In genomic region chr19:10602787-10603186, GRCm38 (mm10) we compare ENCODE assay signal across 8 mouse cellular contexts. TPM values are rescaled to one million over a fixed set of nuclear protein-coding genes. Genes with fewer than 3 reads are reported as not detected.
DNase-seq lines count a peak whose midpoint lies in the region; ATAC-seq lines count a peak whose summit lies in the region.

No protein-coding gene starts in this region.

- no peaks in the 10 kb centered on the region for H3K9me3 ChIP-seq in embryonic facial prominence, embryonic 14.5 days (ENCODE audit: control insufficient read depth, low read length)
- no peaks in the 10 kb centered on the region for H3K9me3 ChIP-seq in kidney, embryonic 14.5 days (ENCODE audit: control insufficient read depth, low read length)
- H3K9me3 ChIP-seq in limb, embryonic 15.5 days: no peaks in the 10 kb centered on the region

- peak; percentile 99 for DNase-seq in 3T3-L1 (ENCODE audit: low read depth, low spot score)
- peak; percentile 70 to 84 for DNase-seq in adrenal gland, postnatal 4 days (ENCODE audit: low spot score in 2 of 2)
- peak; percentile 96 for DNase-seq in embryonic facial prominence, embryonic 14.5 days (ENCODE audit: low spot score)
- DNase-seq in heart, adult 9 months (ENCODE audit: low spot score in 2 of 2): peak; percentile 84 to 86
- DNase-seq in monocyte, adult 2 months (ENCODE audit: low read depth in 1 of 2, low spot score in 2 of 2): peak; percentile 50 to 73
- peak; percentile 85 to 87 for DNase-seq in spleen, postnatal 36 days (ENCODE audit: low spot score in 2 of 2)

- peak overlapping the region; percentile 61 for H3K9ac ChIP-seq in embryonic facial prominence, embryonic 14.5 days (ENCODE audit: low read depth, low read length)
- H3K9ac ChIP-seq in kidney, embryonic 14.5 days (ENCODE audit: low read depth, low read length): peak overlapping the region; percentile 63
- peak overlapping the region; percentile 55 for H3K9ac ChIP-seq in limb, embryonic 15.5 days

- H3K27me3 ChIP-seq in embryonic facial prominence, embryonic 14.5 days (replicated peaks; ENCODE audit: control insufficient read depth, insufficient read depth, low read length): no peaks in the 10 kb centered on the region
- H3K27me3 ChIP-seq in kidney, embryonic 14.5 days (ENCODE audit: control insufficient read depth, insufficient read depth, low read length): no peaks in the 10 kb centered on the region
- H3K27me3 ChIP-seq in limb, embryonic 15.5 days: no peaks in the 10 kb centered on the region

- peak overlapping the region; percentile 91 for H3K27ac ChIP-seq in embryonic facial prominence, embryonic 14.5 days (replicated peaks; ENCODE audit: low read depth, low read length)
- H3K27ac ChIP-seq in kidney, embryonic 14.5 days (ENCODE audit: low read depth, low read length): peak overlapping the region; percentile 92
- H3K27ac ChIP-seq in limb, embryonic 15.5 days: peak overlapping the region; percentile 88

- peaks cover 14% of the 10 kb centered on the region for H3K4me1 ChIP-seq in embryonic facial prominence, embryonic 14.5 days (ENCODE audit: control insufficient read depth, insufficient read depth, low read length)
- peaks cover 26% of the 10 kb centered on the region; the same call in 1 of the 2 replicates for H3K4me1 ChIP-seq in kidney, embryonic 14.5 days (ENCODE audit: control insufficient read depth, insufficient read depth, low read length)
- H3K4me1 ChIP-seq in limb, embryonic 15.5 days: peaks cover 38% of the 10 kb centered on the region

- peak overlapping the region; percentile 32 for H3K4me3 ChIP-seq in embryonic facial prominence, embryonic 14.5 days (ENCODE audit: low read depth, low read length)
- H3K4me3 ChIP-seq in kidney, embryonic 14.5 days (ENCODE audit: low read length): peak overlapping the region; percentile 31
- H3K4me3 ChIP-seq in limb, embryonic 15.5 days: peak overlapping the region; percentile 38

- peak; percentile 74 for ATAC-seq in embryonic facial prominence, embryonic 14.5 days (ENCODE audit: low read depth)
- ATAC-seq in kidney, embryonic 14.5 days (ENCODE audit: low FRiP score, low TSS enrichment): peak; percentile 55
- ATAC-seq in limb, embryonic 15.5 days (ENCODE audit: insufficient number of reproducible peaks, low FRiP score, low TSS enrichment, low read depth): no peak

- peak overlapping the region; percentile 56 for H3K4me2 ChIP-seq in embryonic facial prominence, embryonic 14.5 days (ENCODE audit: low read depth, low read length)
- H3K4me2 ChIP-seq in kidney, embryonic 14.5 days (replicated peaks; ENCODE audit: low read depth, low read length): peak overlapping the region; percentile 44
- peak overlapping the region; percentile 49 for H3K4me2 ChIP-seq in limb, embryonic 15.5 days

- H3K36me3 ChIP-seq in embryonic facial prominence, embryonic 14.5 days (ENCODE audit: control insufficient read depth, insufficient read depth, low read length): peaks cover 28% of the 10 kb centered on the region
- peaks cover 11% of the 10 kb centered on the region for H3K36me3 ChIP-seq in kidney, embryonic 14.5 days (ENCODE audit: control insufficient read depth, insufficient read depth, low read length)
- H3K36me3 ChIP-seq in limb, embryonic 15.5 days: peaks cover 19% of the 10 kb centered on the region

- WGBS in embryonic facial prominence, embryonic 14.5 days: 2% methylated on average over 9 of the region's 9 CpGs
- 3% methylated on average over 9 of the region's 9 CpGs for WGBS in kidney, embryonic 14.5 days
- 3% methylated on average over 9 of the region's 9 CpGs for WGBS in limb, embryonic 15.5 days

RNA-seq across cellular contexts. Expression of gene Ddb1, which starts 2.3 kb away (rescaled TPM):
- total RNA-seq in adrenal gland, postnatal 4 days (2021): 100 to 1,000 TPM; 353 to 388 TPM
- 349 and 405 TPM in 2 replicates for polyA plus RNA-seq in embryonic facial prominence, embryonic 14.5 days (2014; fragmentation: Nextera tagmentation; extraction: Ambion mirVana)
- polyA plus RNA-seq in kidney, embryonic 14.5 days (2014; fragmentation: Nextera tagmentation; extraction: Ambion mirVana): 238 and 353 TPM in 2 replicates
- polyA plus RNA-seq in limb, embryonic 15.5 days (2015; fragmentation: Nextera tagmentation; extraction: Ambion mirVana): 350 and 363 TPM in 2 replicates

RNA-seq across cellular contexts. Expression of gene Tkfc, which starts 2.7 kb away (rescaled TPM):
- 10 to 100 TPM; 41.2 to 62.6 TPM for total RNA-seq in adrenal gland, postnatal 4 days (2021)
- 13.9 and 15.4 TPM in 2 replicates for polyA plus RNA-seq in embryonic facial prominence, embryonic 14.5 days (2014; fragmentation: Nextera tagmentation; extraction: Ambion mirVana)
- polyA plus RNA-seq in kidney, embryonic 14.5 days (2014; fragmentation: Nextera tagmentation; extraction: Ambion mirVana): 21.5 and 30.0 TPM in 2 replicates
- 12.0 and 13.2 TPM in 2 replicates for polyA plus RNA-seq in limb, embryonic 15.5 days (2015; fragmentation: Nextera tagmentation; extraction: Ambion mirVana)

RNA-seq across cellular contexts. Expression of gene Tmem138, which starts 25.6 kb away (rescaled TPM):
- total RNA-seq in adrenal gland, postnatal 4 days (2021): 10 to 100 TPM; 16.2 to 16.8 TPM
- 30.8 and 34.1 TPM in 2 replicates for polyA plus RNA-seq in embryonic facial prominence, embryonic 14.5 days (2014; fragmentation: Nextera tagmentation; extraction: Ambion mirVana)
- 57.9 and 59.2 TPM in 2 replicates for polyA plus RNA-seq in kidney, embryonic 14.5 days (2014; fragmentation: Nextera tagmentation; extraction: Ambion mirVana)
- polyA plus RNA-seq in limb, embryonic 15.5 days (2015; fragmentation: Nextera tagmentation; extraction: Ambion mirVana): 26.8 and 31.1 TPM in 2 replicates

RNA-seq across cellular contexts. Expression of gene Cyb561a3, which starts 25.8 kb away (rescaled TPM):
- 10 to 100 TPM; 14.7 to 17.3 TPM for total RNA-seq in adrenal gland, postnatal 4 days (2021)
- 17.8 and 20.7 TPM in 2 replicates for polyA plus RNA-seq in embryonic facial prominence, embryonic 14.5 days (2014; fragmentation: Nextera tagmentation; extraction: Ambion mirVana)
- polyA plus RNA-seq in kidney, embryonic 14.5 days (2014; fragmentation: Nextera tagmentation; extraction: Ambion mirVana): 10.5 and 14.1 TPM in 2 replicates
- polyA plus RNA-seq in limb, embryonic 15.5 days (2015; fragmentation: Nextera tagmentation; extraction: Ambion mirVana): 21.6 and 25.8 TPM in 2 replicates

RNA-seq across cellular contexts. Expression of gene Vwce, which starts 31.2 kb away (rescaled TPM):
- 1 to 10 TPM; 2.2 to 4.9 TPM for total RNA-seq in adrenal gland, postnatal 4 days (2021)
- polyA plus RNA-seq in embryonic facial prominence, embryonic 14.5 days (2014; fragmentation: Nextera tagmentation; extraction: Ambion mirVana): 1.5 and 1.8 TPM in 2 replicates
- 1.2 and 2.0 TPM in 2 replicates for polyA plus RNA-seq in kidney, embryonic 14.5 days (2014; fragmentation: Nextera tagmentation; extraction: Ambion mirVana)
- polyA plus RNA-seq in limb, embryonic 15.5 days (2015; fragmentation: Nextera tagmentation; extraction: Ambion mirVana): 2.8 and 3.1 TPM in 2 replicates
